Mouse (Mus musculus) thymus, postnatal 36 days (tissue): ENCODE results near the gene Btbd35f10.
"Not testable (repeated sequence)": the region's sequence is repeated elsewhere in the genome, so short reads cannot be mapped to it uniquely, and the experiment has no call there.

ENCODE experiments used
- DNase-seq, 2 experiments: peaks; one replicate each; pipeline ENCODE4 v3.0.0; 2022; ENCODE audit warnings: mixed read lengths in 2 of 2

Btbd35f10 gene

DNA sequence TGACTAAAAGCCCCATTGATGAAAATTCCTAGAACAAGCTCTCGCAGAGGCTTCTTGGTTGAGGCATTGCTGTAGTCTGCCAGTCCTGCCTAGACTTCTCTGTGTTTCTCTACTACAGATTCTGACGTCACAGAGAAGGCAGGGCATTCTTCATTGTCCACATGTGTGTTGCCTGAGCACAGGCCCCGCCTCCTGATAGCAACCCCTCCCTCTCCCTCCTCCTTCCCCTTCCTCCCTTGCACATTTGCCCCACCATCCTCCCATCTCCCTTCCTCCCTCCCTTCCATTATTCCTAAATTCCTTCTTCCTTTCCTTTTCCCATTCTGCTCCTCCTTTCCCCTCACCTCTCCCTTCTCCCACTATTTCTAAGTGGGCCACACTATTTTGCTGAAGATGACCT, at the start of gene Btbd35f10:
Gene Btbd35f10, minus strand, starts transcription at position 101 of the 400 bp plus-strand sequence.
- not testable (repeated sequence) for DNase-seq
